Mouse (Mus musculus) heart, embryonic 14.5 days (tissue): Measurements from ENCODE around the gene Gm17018. TPM values are rescaled to one million over a fixed set of nuclear protein-coding genes. Genes with fewer than 3 reads are reported as not detected.

ENCODE experiments used
- ATAC-seq: fragments of 200-750 bp; cut with Nextera tagmentation; 2 replicates; pipeline ENCODE4 v1.8.0; 2017; ENCODE audit warnings: low read depth, moderate TSS enrichment; ENCODE audit not compliant: insufficient number of reproducible peaks, insufficient read depth, low FRiP score
- H3K27ac ChIP-seq, 2 experiments: fragments of 200-500 bp in 1 of 2; fragments of 300-500 bp in 1 of 2; sonication (generic) in 1 of 2; replicated peaks in 1 of 2; 2 replicates each; pipeline ENCODE4 v1.5.1; 2012 to 2014; ENCODE audit warnings: low read depth in 2 of 2, low read length in 2 of 2, control low read depth in 1 of 2, mild to moderate bottlenecking in 1 of 2, mixed read lengths in 1 of 2; ENCODE audit not compliant: control insufficient read depth in 1 of 2, insufficient read depth in 1 of 2
- H3K27me3 ChIP-seq: fragments of 300-500 bp; sonication (generic); 2 replicates; pipeline ENCODE4 v1.6.1; 2014; ENCODE audit warnings: mild to moderate bottlenecking, low read length, control low read depth; ENCODE audit not compliant: control insufficient read depth, insufficient read depth
- H3K36me3 ChIP-seq: fragments of 300-500 bp; sonication (generic); 2 replicates; pipeline ENCODE4 v1.6.1; 2014; ENCODE audit warnings: mild to moderate bottlenecking, control low read depth, low read length, mixed read lengths; ENCODE audit not compliant: control insufficient read depth, insufficient read depth
- H3K4me1 ChIP-seq, 2 experiments: fragments of 200-500 bp in 1 of 2; fragments of 300-500 bp in 1 of 2; sonication (generic) in 1 of 2; 2 replicates each; pipeline ENCODE4 v1.6.1; 2012 to 2014; ENCODE audit warnings: low read length in 2 of 2, control low read depth in 1 of 2, mixed read lengths in 1 of 2; ENCODE audit not compliant: control insufficient read depth in 2 of 2, insufficient read depth in 2 of 2
- H3K4me2 ChIP-seq: fragments of 300-500 bp; sonication (generic); 2 replicates; pipeline ENCODE4 v1.6.1; 2014; ENCODE audit warnings: mild to moderate bottlenecking, low read length
- H3K4me3 ChIP-seq, 2 experiments: fragments of 200-500 bp in 1 of 2; fragments of 300-500 bp in 1 of 2; sonication (generic) in 1 of 2; 2 replicates each; pipeline ENCODE4 v1.5.1; 2012 to 2014; ENCODE audit warnings: low read length in 2 of 2, mild to moderate bottlenecking in 2 of 2, control low read depth in 1 of 2, low read depth in 1 of 2, moderate library complexity in 1 of 2; ENCODE audit not compliant: control insufficient read depth in 1 of 2, insufficient read depth in 1 of 2
- H3K9ac ChIP-seq: fragments of 300-500 bp; sonication (generic); 2 replicates; pipeline ENCODE4 v1.6.1; 2014; ENCODE audit warnings: mild to moderate bottlenecking, low read length
- H3K9me3 ChIP-seq: fragments of 300-500 bp; sonication (generic); 2 replicates; pipeline ENCODE4 v1.6.1; 2016; ENCODE audit warnings: low read length, control low read depth; ENCODE audit not compliant: control insufficient read depth
- WGBS: fragments of 180-500 bp; shearing (Covaris S2); extraction: QIAGEN DNeasy Blood & Tissue Kit; methylation state at CpG from one replicate; pipeline ENCODE4 v1.1.7; 2014; 5-methylcytosine and 5-hydroxymethylcytosine counted together
- polyA plus RNA-seq: library from polyadenylated mRNA; unstranded; fragments of >200 nt; fragmentation: Nextera tagmentation; extraction: Ambion mirVana; gene quantifications from 2 replicates; pipeline ENCODE4 v1.2.1, GENCODE M21; 2014

Gene Gm17018
- polyA plus RNA-seq, 1 experiment from 2014 or later: 38.2 TPM

GRCm38 (mm10) chr19:45616214-45616518 lies 55.8 kb downstream of the Gm17018 start:
- H3K9me3 ChIP-seq: no peaks in the 10 kb centered on the region
- no peaks in the 10 kb centered on the region for H3K27me3 ChIP-seq
- peaks cover 4 to 12% of the 10 kb centered on the region in 2 experiments; a peak in 2 of 4 replicates for H3K4me1 ChIP-seq
- H3K4me2 ChIP-seq: no peak overlapping the region
- H3K36me3 ChIP-seq: no peaks in the 10 kb centered on the region; the same call in 1 of the 2 replicates
- no peak overlapping the region for H3K9ac ChIP-seq
- no peak overlapping the region for H3K27ac ChIP-seq
- 83% methylated on average over 4 of the region's 4 CpGs for WGBS
- ATAC-seq: no peak
- no peak overlapping the region for H3K4me3 ChIP-seq

GRCm38 (mm10) chr19:45616735-45617134 lies 56.3 kb downstream of the Gm17018 start:
- WGBS: 60% methylated on average over 7 of the region's 7 CpGs
- H3K4me1 ChIP-seq: peaks cover 4 to 12% of the 10 kb centered on the region in 2 experiments; a peak in 2 of 4 replicates
- H3K9ac ChIP-seq: no peak overlapping the region
- no peak overlapping the region for H3K4me3 ChIP-seq
- H3K27me3 ChIP-seq: no peaks in the 10 kb centered on the region
- H3K27ac ChIP-seq: no peak overlapping the region
- no peak for ATAC-seq
- no peaks in the 10 kb centered on the region for H3K9me3 ChIP-seq
- H3K4me2 ChIP-seq: no peak overlapping the region
- peaks cover 3% of the 10 kb centered on the region for H3K36me3 ChIP-seq

- 82% methylated on average over 6 of the region's 6 CpGs for WGBS
- Histone ChIP-seq H3K4me2 (no peak overlapping the region), H3K4me1 (peaks cover 4 to 12% of the 10 kb centered on the region in 2 experiments; a peak in 2 of 4 replicates), H3K9me3 (no peaks in the 10 kb centered on the region), H3K4me3 (no peak overlapping the region), H3K36me3 (peaks cover 17% of the 10 kb centered on the region), H3K27me3 (no peaks in the 10 kb centered on the region), H3K9ac (no peak overlapping the region), H3K27ac (no peak overlapping the region)
- no peak for ATAC-seq
Measured at GRCm38 (mm10) chr19:45618184-45618583, 57.8 kb downstream of the Gm17018 start.

- no peak overlapping the region for H3K4me3 ChIP-seq
- H3K9ac ChIP-seq: no peak overlapping the region
- ATAC-seq: no peak
- no peak overlapping the region for H3K27ac ChIP-seq
- peaks cover 28% of the 10 kb centered on the region for H3K36me3 ChIP-seq
- no peaks in the 10 kb centered on the region for H3K27me3 ChIP-seq
- WGBS: 80% methylated on average over 14 of the region's 14 CpGs
- H3K9me3 ChIP-seq: no peaks in the 10 kb centered on the region
- peaks cover 4 to 9% of the 10 kb centered on the region in 2 experiments; a peak in 2 of 4 replicates for H3K4me1 ChIP-seq
- H3K4me2 ChIP-seq: no peak overlapping the region
Measured at GRCm38 (mm10) chr19:45619744-45620501, 59.5 kb downstream of the Gm17018 start.

- H3K9ac ChIP-seq: no peak overlapping the region
- no peak overlapping the region for H3K27ac ChIP-seq
- no peak for ATAC-seq
- WGBS: 71% methylated on average over 7 of the region's 7 CpGs
- no peaks in the 10 kb centered on the region for H3K27me3 ChIP-seq
- H3K4me3 ChIP-seq: no peak overlapping the region
- H3K4me2 ChIP-seq: no peak overlapping the region
- peaks cover 0 to 2% of the 10 kb centered on the region in 2 experiments; a peak in 1 of 4 replicates for H3K4me1 ChIP-seq
- peaks cover 38% of the 10 kb centered on the region for H3K36me3 ChIP-seq
- no peaks in the 10 kb centered on the region for H3K9me3 ChIP-seq
Measured at GRCm38 (mm10) chr19:45621061-45621460, 60.6 kb downstream of the Gm17018 start.

GRCm38 (mm10) chr19:45622144-45622543 lies 61.7 kb downstream of the Gm17018 start:
- Histone ChIP-seq H3K27ac (no peak overlapping the region), H3K9me3 (no peaks in the 10 kb centered on the region), H3K9ac (no peak overlapping the region), H3K27me3 (no peaks in the 10 kb centered on the region), H3K36me3 (peaks cover 46% of the 10 kb centered on the region), H3K4me2 (no peak overlapping the region), H3K4me1 (peaks cover 0 to 2% of the 10 kb centered on the region in 2 experiments; a peak in 1 of 4 replicates), H3K4me3 (no peak overlapping the region)
- no peak for ATAC-seq
- 72% methylated on average over 5 of the region's 5 CpGs for WGBS

- H3K36me3 ChIP-seq: peaks cover 51% of the 10 kb centered on the region
- no peak overlapping the region for H3K27ac ChIP-seq
- no peak overlapping the region for H3K9ac ChIP-seq
- H3K4me2 ChIP-seq: no peak overlapping the region
- 86% methylated on average over 4 of the region's 4 CpGs for WGBS
- H3K4me3 ChIP-seq: no peak overlapping the region
- H3K9me3 ChIP-seq: no peaks in the 10 kb centered on the region
- no peak for ATAC-seq
- no peaks in the 10 kb centered on the region for H3K4me1 ChIP-seq
- no peaks in the 10 kb centered on the region for H3K27me3 ChIP-seq
Measured at GRCm38 (mm10) chr19:45623710-45624109, 63.3 kb downstream of the Gm17018 start.

- H3K9me3 ChIP-seq: no peaks in the 10 kb centered on the region
- H3K27ac ChIP-seq: no peak overlapping the region
- H3K27me3 ChIP-seq: no peaks in the 10 kb centered on the region
- no peak overlapping the region for H3K4me3 ChIP-seq
- no peak overlapping the region for H3K9ac ChIP-seq
- WGBS: 16% methylated on average over 3 of the region's 3 CpGs
- peaks cover 66% of the 10 kb centered on the region for H3K36me3 ChIP-seq
- H3K4me2 ChIP-seq: no peak overlapping the region
- no peak for ATAC-seq
- peaks cover 8 to 14% of the 10 kb centered on the region in 2 experiments for H3K4me1 ChIP-seq
Measured at GRCm38 (mm10) chr19:45627036-45627435, 66.6 kb downstream of the Gm17018 start.
